Mouse (Mus musculus): ENCODE measurements around the gene Vmo1. TPM values are rescaled to one million over a fixed set of nuclear protein-coding genes. Genes with fewer than 3 reads are reported as not detected.

Gene Vmo1
- polyA plus RNA-seq, 1 experiment from 2014 or later: 0.44 TPM

- no peak overlapping the region for H3K4me3 ChIP-seq (ENCODE audit: low read depth, low read length)
- no peaks in the 10 kb centered on the region for H3K9me3 ChIP-seq (replicated peaks; ENCODE audit: control insufficient read depth, low read length)
- no peak overlapping the region for H3K4me2 ChIP-seq (ENCODE audit: low read depth, low read length)
- no peaks in the 10 kb centered on the region for H3K4me1 ChIP-seq (ENCODE audit: control insufficient read depth, low read depth, low read length)
- peaks cover 24% of the 10 kb centered on the region for H3K27me3 ChIP-seq (ENCODE audit: control insufficient read depth, insufficient read depth, low read depth, low read length)
- H3K9ac ChIP-seq (ENCODE audit: low read depth, low read length): no peak overlapping the region
- H3K36me3 ChIP-seq (ENCODE audit: control insufficient read depth, insufficient read depth): no peaks in the 10 kb centered on the region
- H3K27ac ChIP-seq (ENCODE audit: low read length): no peak overlapping the region
- whole genome bisulfite sequencing (ENCODE audit: insufficient replicate concordance): 47% methylated on average over 5 of the region's 5 CpGs
- peak; percentile 37; the same call in 1 of the 2 replicates for ATAC-seq (ENCODE audit: low read depth)
These were observed 46.4 kb downstream of the Vmo1 start for GRCm38 (mm10) chr11:70467902-70468619.

GRCm38 (mm10) chr11:70465824-70466223 is 48.6 kb downstream of the Vmo1 start:
- Histone ChIP-seq H3K9ac (ENCODE audit: low read depth, low read length) (no peak overlapping the region), H3K9me3 (replicated peaks; ENCODE audit: control insufficient read depth, low read length) (no peaks in the 10 kb centered on the region), H3K4me2 (ENCODE audit: low read depth, low read length) (peak overlapping the region; percentile 17; the same call in 1 of the 2 replicates), H3K27me3 (ENCODE audit: control insufficient read depth, insufficient read depth, low read depth, low read length) (peaks cover 34% of the 10 kb centered on the region), H3K4me1 (ENCODE audit: control insufficient read depth, low read depth, low read length) (no peaks in the 10 kb centered on the region), H3K4me3 (ENCODE audit: low read depth, low read length) (peak overlapping the region; percentile 18; the same call in 1 of the 2 replicates), H3K27ac (ENCODE audit: low read length) (no peak overlapping the region), H3K36me3 (ENCODE audit: control insufficient read depth, insufficient read depth) (no peaks in the 10 kb centered on the region)
- ATAC-seq (ENCODE audit: low read depth): no peak
- WGBS (ENCODE audit: insufficient replicate concordance): 35% methylated on average over 23 of the region's 23 CpGs

- H3K4me3 ChIP-seq (ENCODE audit: low read depth, low read length): no peak overlapping the region
- H3K9me3 ChIP-seq (replicated peaks; ENCODE audit: control insufficient read depth, low read length): no peaks in the 10 kb centered on the region
- H3K4me2 ChIP-seq (ENCODE audit: low read depth, low read length): no peak overlapping the region
- H3K27ac ChIP-seq (ENCODE audit: low read length): no peak overlapping the region
- H3K4me1 ChIP-seq (ENCODE audit: control insufficient read depth, low read depth, low read length): no peaks in the 10 kb centered on the region
- WGBS (ENCODE audit: insufficient replicate concordance): 28% methylated on average over 16 of the region's 16 CpGs
- no peaks in the 10 kb centered on the region for H3K36me3 ChIP-seq (ENCODE audit: control insufficient read depth, insufficient read depth)
- no peak for ATAC-seq (ENCODE audit: low read depth)
- no peak overlapping the region for H3K9ac ChIP-seq (ENCODE audit: low read depth, low read length)
- peaks cover 40% of the 10 kb centered on the region for H3K27me3 ChIP-seq (ENCODE audit: control insufficient read depth, insufficient read depth, low read depth, low read length)
These were observed 49.2 kb downstream of the Vmo1 start for GRCm38 (mm10) chr11:70465211-70465610.

GRCm38 (mm10) chr11:70463970-70464369 is 50.4 kb downstream of the Vmo1 start:
- no peak for ATAC-seq (ENCODE audit: low read depth)
- H3K9me3 ChIP-seq (replicated peaks; ENCODE audit: control insufficient read depth, low read length): no peaks in the 10 kb centered on the region
- H3K4me3 ChIP-seq (ENCODE audit: low read depth, low read length): no peak overlapping the region
- H3K4me1 ChIP-seq (ENCODE audit: control insufficient read depth, low read depth, low read length): no peaks in the 10 kb centered on the region; the same call in 1 of the 2 replicates
- no peaks in the 10 kb centered on the region for H3K36me3 ChIP-seq (ENCODE audit: control insufficient read depth, insufficient read depth)
- H3K27me3 ChIP-seq (ENCODE audit: control insufficient read depth, insufficient read depth, low read depth, low read length): peaks cover 53% of the 10 kb centered on the region
- whole genome bisulfite sequencing (ENCODE audit: insufficient replicate concordance): 66% methylated on average over 5 of the region's 5 CpGs
- no peak overlapping the region for H3K9ac ChIP-seq (ENCODE audit: low read depth, low read length)
- H3K4me2 ChIP-seq (ENCODE audit: low read depth, low read length): no peak overlapping the region
- H3K27ac ChIP-seq (ENCODE audit: low read length): no peak overlapping the region

Other genes starting within 250 kb of the Vmo1 start
- 0.11 TPM in 1 of 2 replicates, not detected in the other for gene Alox12e, start 192.0 kb downstream of the Vmo1 start, polyA plus RNA-seq (2015; fragmentation: Nextera tagmentation; extraction: Ambion mirVana)
- 1.7 and 2.0 TPM in 2 replicates for gene Alox15, start 162.6 kb downstream of the Vmo1 start, polyA plus RNA-seq (2015; fragmentation: Nextera tagmentation; extraction: Ambion mirVana)
- gene Pelp1, start 104.6 kb downstream of the Vmo1 start, polyA plus RNA-seq (2015; fragmentation: Nextera tagmentation; extraction: Ambion mirVana): 11.1 and 13.1 TPM in 2 replicates
- gene Arrb2, start 82.0 kb downstream of the Vmo1 start, polyA plus RNA-seq (2015; fragmentation: Nextera tagmentation; extraction: Ambion mirVana): 15.0 and 15.8 TPM in 2 replicates
- 12.8 and 13.7 TPM in 2 replicates for gene Med11, start 62.7 kb downstream of the Vmo1 start, polyA plus RNA-seq (2015; fragmentation: Nextera tagmentation; extraction: Ambion mirVana)
- 0.42 and 0.87 TPM in 2 replicates for gene Zmynd15, start 55.2 kb downstream of the Vmo1 start, polyA plus RNA-seq (2015; fragmentation: Nextera tagmentation; extraction: Ambion mirVana)
- 2.6 and 3.0 TPM in 2 replicates for gene Cxcl16, start 54.6 kb downstream of the Vmo1 start, polyA plus RNA-seq (2015; fragmentation: Nextera tagmentation; extraction: Ambion mirVana)
- gene Tm4sf5, start 9.4 kb downstream of the Vmo1 start, polyA plus RNA-seq (2015; fragmentation: Nextera tagmentation; extraction: Ambion mirVana): 0.65 and 2.3 TPM in 2 replicates
- gene Gltpd2, start 4.6 kb upstream of the Vmo1 start, polyA plus RNA-seq (2015; fragmentation: Nextera tagmentation; extraction: Ambion mirVana): 33.8 and 35.3 TPM in 2 replicates
- gene Psmb6, start 10.8 kb upstream of the Vmo1 start, polyA plus RNA-seq (2015; fragmentation: Nextera tagmentation; extraction: Ambion mirVana): 291 and 307 TPM in 2 replicates
- gene Gm40193, start 18.3 kb upstream of the Vmo1 start, polyA plus RNA-seq (2015; fragmentation: Nextera tagmentation; extraction: Ambion mirVana): not detected in 2 replicates
- gene Pld2, start 25.4 kb upstream of the Vmo1 start, polyA plus RNA-seq (2015; fragmentation: Nextera tagmentation; extraction: Ambion mirVana): 2.1 and 2.9 TPM in 2 replicates
- gene Mink1, start 48.3 kb upstream of the Vmo1 start, polyA plus RNA-seq (2015; fragmentation: Nextera tagmentation; extraction: Ambion mirVana): 4.0 and 6.0 TPM in 2 replicates
- gene 4930544D05Rik, start 101.2 kb upstream of the Vmo1 start, polyA plus RNA-seq (2015; fragmentation: Nextera tagmentation; extraction: Ambion mirVana): not detected in 2 replicates
- gene Chrne, start 104.6 kb upstream of the Vmo1 start, polyA plus RNA-seq (2015; fragmentation: Nextera tagmentation; extraction: Ambion mirVana): not detected in 2 replicates
- 2.3 and 3.9 TPM in 2 replicates for gene Gp1ba, start 124.5 kb upstream of the Vmo1 start, polyA plus RNA-seq (2015; fragmentation: Nextera tagmentation; extraction: Ambion mirVana)
- 76.4 and 79.6 TPM in 2 replicates for gene Rnf167, start 132.6 kb upstream of the Vmo1 start, polyA plus RNA-seq (2015; fragmentation: Nextera tagmentation; extraction: Ambion mirVana)
- gene Slc25a11, start 132.9 kb upstream of the Vmo1 start, polyA plus RNA-seq (2015; fragmentation: Nextera tagmentation; extraction: Ambion mirVana): 74.5 and 79.2 TPM in 2 replicates
- 899 and 965 TPM in 2 replicates for gene Pfn1, start 140.0 kb upstream of the Vmo1 start, polyA plus RNA-seq (2015; fragmentation: Nextera tagmentation; extraction: Ambion mirVana)
- 11.6 and 22.1 TPM in 2 replicates for gene Eno3, start 142.6 kb upstream of the Vmo1 start, polyA plus RNA-seq (2015; fragmentation: Nextera tagmentation; extraction: Ambion mirVana)
- gene Spag7, start 154.8 kb upstream of the Vmo1 start, polyA plus RNA-seq (2015; fragmentation: Nextera tagmentation; extraction: Ambion mirVana): 57.5 and 59.7 TPM in 2 replicates
- gene Camta2, start 173.5 kb upstream of the Vmo1 start, polyA plus RNA-seq (2015; fragmentation: Nextera tagmentation; extraction: Ambion mirVana): 3.0 and 4.3 TPM in 2 replicates
- 1.1 and 1.4 TPM in 2 replicates for gene Inca1, start 185.5 kb upstream of the Vmo1 start, polyA plus RNA-seq (2015; fragmentation: Nextera tagmentation; extraction: Ambion mirVana)
- gene Kif1c, start 185.9 kb upstream of the Vmo1 start, polyA plus RNA-seq (2015; fragmentation: Nextera tagmentation; extraction: Ambion mirVana): 0.77 and 1.1 TPM in 2 replicates
- 1.3 and 1.6 TPM in 2 replicates for gene Zfp3, start 249.6 kb upstream of the Vmo1 start, polyA plus RNA-seq (2015; fragmentation: Nextera tagmentation; extraction: Ambion mirVana)

Data from liver, embryonic 16.5 days (tissue).